In the genomic region with DNA sequence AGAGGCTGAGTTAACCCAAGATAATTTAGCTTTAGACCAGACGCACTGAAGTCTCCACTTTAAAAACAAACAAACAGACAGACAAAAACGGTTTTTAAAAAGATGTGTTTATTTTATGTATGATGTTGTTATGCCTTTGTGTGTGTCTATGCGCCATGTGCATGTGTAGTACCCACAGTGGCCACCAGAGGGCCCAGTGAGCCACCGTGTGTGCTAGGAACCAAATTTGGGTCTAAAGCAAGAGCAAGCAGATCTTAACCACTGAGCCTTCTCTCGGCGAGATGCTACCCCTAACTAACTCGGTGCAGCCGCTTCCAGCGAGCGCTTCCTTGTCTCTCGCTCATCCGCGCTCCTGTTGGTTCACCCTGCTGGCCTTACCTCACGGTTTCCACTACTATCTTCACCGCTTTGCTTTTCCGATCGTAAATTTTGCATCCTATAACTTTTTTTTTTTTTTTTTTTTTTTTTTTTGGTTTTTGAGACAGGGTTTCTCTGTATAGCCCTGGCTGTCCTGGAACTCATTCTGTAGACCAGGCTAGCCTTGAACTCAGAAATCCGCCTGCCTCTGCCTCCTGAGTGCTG, we compare ENCODE assay signal across 9 mouse cellular contexts.
DNase-seq lines count a peak whose midpoint lies in the region; ATAC-seq lines count a peak whose summit lies in the region.
"Had no signal": no experiment of that assay in that cellular context is flagged by ENCODE, and none has a peak within 500 bp of the region (broad histone marks: within the 10 kb centered on the region; RNA-seq: fewer than 3 reads in every experiment).

No protein-coding gene starts in this region.

- no peak overlapping the region for H3K4me2 ChIP-seq in forebrain, embryonic 14.5 days (ENCODE audit: low read length)
- H3K4me2 ChIP-seq: neural tube, embryonic 12.5 days had no signal

- H3K27me3 ChIP-seq in forebrain, embryonic 14.5 days (replicated peaks; ENCODE audit: control insufficient read depth, insufficient read depth, low read length), result no peaks in the 10 kb centered on the region
- H3K27me3 ChIP-seq: neural tube, embryonic 12.5 days had no signal

- no peak overlapping the region for H3K9ac ChIP-seq in forebrain, embryonic 14.5 days (ENCODE audit: low read length)
- H3K9ac ChIP-seq: neural tube, embryonic 12.5 days had no signal

- H3K4me1 ChIP-seq in forebrain, embryonic 14.5 days (ENCODE audit: control insufficient read depth, insufficient read depth, low read length), result no peaks in the 10 kb centered on the region
- H3K4me1 ChIP-seq: neural tube, embryonic 12.5 days had no signal

- ATAC-seq in granulocyte monocyte progenitor cell, adult 5-6 weeks (replicated peaks; ENCODE audit: poor library complexity, severe bottlenecking), result peak; percentile 48
- ATAC-seq in forebrain, embryonic 14.5 days, result no peak

- no peak overlapping the region for H3K4me3 ChIP-seq in forebrain, embryonic 14.5 days (ENCODE audit: low read depth, low read length)
- H3K4me3 ChIP-seq: neural tube, embryonic 12.5 days had no signal

- intact Hi-C loops in left cerebral cortex, postnatal 4 days (cut with DNase I), result no loop called here
- intact Hi-C loops in left cerebral cortex, postnatal 25 days (cut with DNase I), result loop anchor here (10.0 kb wide), 2 partner anchors 337 to 517 kb away; a partner anchor contains a TSS

- 67% methylated on average over 18 of the region's 18 CpGs for WGBS in forebrain, embryonic 14.5 days

- peak; percentile 29 to 53 for DNase-seq in adrenal gland, adult 18-20 months (ENCODE audit: low spot score in 2 of 2)
- DNase-seq in adrenal gland, postnatal 4 days (ENCODE audit: low spot score in 2 of 2), result no peak
- peak; percentile 21 for DNase-seq in left cerebral cortex, postnatal 4 days
- no peak for DNase-seq in left cerebral cortex, postnatal 25 days (ENCODE audit: low spot score in 2 of 2)
- peak; percentile 55 to 70 for DNase-seq in natural killer cell, adult 2 months (ENCODE audit: low spot score in 2 of 2)
- no peak for DNase-seq in retina, embryonic 14.5 days (ENCODE audit: low spot score)
- DNase-seq in forebrain, embryonic 14.5 days (ENCODE audit: low spot score), result no peak

- H3K27ac ChIP-seq in forebrain, embryonic 14.5 days (ENCODE audit: low read depth, low read length), result no peak overlapping the region
- H3K27ac ChIP-seq: neural tube, embryonic 12.5 days had no signal

- H3K9me3 ChIP-seq in forebrain, embryonic 14.5 days (replicated peaks; ENCODE audit: control insufficient read depth, low read length), result no peaks in the 10 kb centered on the region
- H3K9me3 ChIP-seq: neural tube, embryonic 12.5 days had no signal

- H3K36me3 ChIP-seq in forebrain, embryonic 14.5 days (ENCODE audit: control insufficient read depth, insufficient read depth, low read length), result no peaks in the 10 kb centered on the region
- H3K36me3 ChIP-seq: neural tube, embryonic 12.5 days had no signal

Comparison
In these comparisons a context has a peak if more than half of its experiments do, and no peak if none do; other contexts are left out.
1. DNase-seq: peak in adrenal gland, adult 18-20 months (2 of 2), left cerebral cortex, postnatal 4 days (single experiment) and natural killer cell, adult 2 months (2 of 2); none in adrenal gland, postnatal 4 days (0 of 2), left cerebral cortex, postnatal 25 days (0 of 2), retina, embryonic 14.5 days (single experiment) and forebrain, embryonic 14.5 days (single experiment).